Mouse (Mus musculus) midbrain, embryonic 11.5 days (tissue): ENCODE results near the gene Ift43. TPM values are rescaled to one million over a fixed set of nuclear protein-coding genes. Genes with fewer than 3 reads are reported as not detected.

Experiments
- ATAC-seq: fragments of 200-750 bp; cut with Nextera tagmentation; 2 replicates; pipeline ENCODE4 v1.8.0; 2017; ENCODE audit warnings: moderate TSS enrichment, moderate library complexity; ENCODE audit not compliant: low FRiP score
- DNase-seq: peaks from one replicate; pipeline ENCODE4 v3.0.0; 2015; ENCODE audit warnings: low spot score; ENCODE audit errors: missing footprints
- H3K27ac ChIP-seq: fragments of 300-500 bp; sonication (generic); 2 replicates; pipeline ENCODE4 v1.5.1; 2014; ENCODE audit warnings: low read depth, low read length
- H3K27me3 ChIP-seq: fragments of 300-500 bp; sonication (generic); 2 replicates; pipeline ENCODE4 v1.6.1; 2014; ENCODE audit warnings: mild to moderate bottlenecking, low read length, moderate library complexity, mixed read lengths; ENCODE audit not compliant: control insufficient read depth, insufficient read depth
- H3K36me3 ChIP-seq: fragments of 300-500 bp; sonication (generic); 2 replicates; pipeline ENCODE4 v1.6.1; 2014; ENCODE audit warnings: mild to moderate bottlenecking, low read length, moderate library complexity, mixed read lengths; ENCODE audit not compliant: control insufficient read depth, insufficient read depth
- H3K4me1 ChIP-seq: fragments of 300-500 bp; sonication (generic); 2 replicates; pipeline ENCODE4 v1.6.1; 2014; ENCODE audit warnings: low read length; ENCODE audit not compliant: control insufficient read depth, insufficient read depth
- H3K4me2 ChIP-seq: fragments of 300-500 bp; sonication (generic); 2 replicates; pipeline ENCODE4 v1.6.1; 2014; ENCODE audit warnings: mild to moderate bottlenecking, moderate library complexity
- H3K4me3 ChIP-seq: fragments of 300-500 bp; sonication (generic); 2 replicates; pipeline ENCODE4 v1.5.1; 2014; ENCODE audit warnings: low read depth, low read length
- H3K9ac ChIP-seq: fragments of 300-500 bp; sonication (generic); 2 replicates; pipeline ENCODE4 v1.6.1; 2014; ENCODE audit warnings: low read length
- H3K9me3 ChIP-seq: fragments of 300-500 bp; sonication (generic); 2 replicates; pipeline ENCODE4 v1.6.1; 2016; ENCODE audit warnings: low read length; ENCODE audit not compliant: control insufficient read depth
- WGBS: fragments of 180-500 bp; shearing (Covaris S2); extraction: QIAGEN DNeasy Blood & Tissue Kit; methylation state at CpG from one replicate; pipeline ENCODE4 v1.1.7; 2014; 5-methylcytosine and 5-hydroxymethylcytosine counted together
- polyA plus RNA-seq: library from polyadenylated mRNA; unstranded; fragments of >200 nt; fragmentation: Nextera tagmentation; extraction: Ambion mirVana; gene quantifications from 2 replicates; pipeline ENCODE4 v1.2.1, GENCODE M21; 2014

Ift43 gene
- polyA plus RNA-seq, 1 experiment from 2014 or later: 95.4 TPM

GRCm38 (mm10) chr12:86166244-86166643 lies 83.9 kb downstream of the Ift43 start:
- H3K4me1 ChIP-seq: peaks cover 37% of the 10 kb centered on the region

GRCm38 (mm10) chr12:86167075-86167474 lies 84.7 kb downstream of the Ift43 start:
- ATAC-seq (peak; percentile 31; the same call in 1 of the 2 replicates), DNase-seq (peak; percentile 84)
- H3K36me3 ChIP-seq: no peaks in the 10 kb centered on the region
- H3K9me3 ChIP-seq: no peaks in the 10 kb centered on the region
- H3K9ac ChIP-seq: no peak overlapping the region
- no peaks in the 10 kb centered on the region for H3K27me3 ChIP-seq
- H3K27ac ChIP-seq: no peak overlapping the region
- no peak overlapping the region for H3K4me3 ChIP-seq
- WGBS: 52% methylated on average over 9 of the region's 9 CpGs
- H3K4me1 ChIP-seq: peaks cover 38% of the 10 kb centered on the region
- no peak overlapping the region for H3K4me2 ChIP-seq

More at GRCm38 (mm10) chr12:86166244-86166643, 83.9 kb downstream of the Ift43 start:
- no peak overlapping the region for H3K4me2 ChIP-seq
- no peak for ATAC-seq
- no peak overlapping the region for H3K27ac ChIP-seq
- H3K4me3 ChIP-seq: no peak overlapping the region
- no peaks in the 10 kb centered on the region for H3K9me3 ChIP-seq
- H3K36me3 ChIP-seq: no peaks in the 10 kb centered on the region
- WGBS: 32% methylated on average over 2 of the region's 2 CpGs
- H3K9ac ChIP-seq: no peak overlapping the region
- no peak for DNase-seq
- H3K27me3 ChIP-seq: no peaks in the 10 kb centered on the region

GRCm38 (mm10) chr12:86168712-86169111 lies 86.4 kb downstream of the Ift43 start:
- Histone ChIP-seq H3K27me3 (no peaks in the 10 kb centered on the region), H3K9me3 (no peaks in the 10 kb centered on the region), H3K4me2 (no peak overlapping the region), H3K4me3 (no peak overlapping the region), H3K4me1 (peaks cover 26% of the 10 kb centered on the region), H3K9ac (no peak overlapping the region), H3K27ac (no peak overlapping the region), H3K36me3 (no peaks in the 10 kb centered on the region)
- DNase-seq: peak; percentile 19
- 24% methylated on average over 1 of the region's 1 CpGs for WGBS
- ATAC-seq: no peak

- Histone ChIP-seq H3K4me2 (no peak overlapping the region), H3K9me3 (no peaks in the 10 kb centered on the region), H3K4me3 (no peak overlapping the region), H3K4me1 (peaks cover 21% of the 10 kb centered on the region), H3K36me3 (no peaks in the 10 kb centered on the region), H3K9ac (no peak overlapping the region), H3K27ac (no peak overlapping the region), H3K27me3 (no peaks in the 10 kb centered on the region)
- DNase-seq: peak; percentile 54
- 76% methylated on average over 5 of the region's 5 CpGs for WGBS
- no peak for ATAC-seq
Measured at GRCm38 (mm10) chr12:86169195-86169594, 86.9 kb downstream of the Ift43 start.

GRCm38 (mm10) chr12:86173314-86173713 lies 91.0 kb downstream of the Ift43 start:
- DNase-seq (no peak), ATAC-seq (no peak)
- Histone ChIP-seq H3K27ac (no peak overlapping the region), H3K36me3 (no peaks in the 10 kb centered on the region), H3K4me1 (peaks cover 13% of the 10 kb centered on the region), H3K27me3 (no peaks in the 10 kb centered on the region), H3K9ac (no peak overlapping the region), H3K4me2 (no peak overlapping the region), H3K4me3 (no peak overlapping the region), H3K9me3 (no peaks in the 10 kb centered on the region)
- 57% methylated on average over 6 of the region's 6 CpGs for WGBS

GRCm38 (mm10) chr12:86174369-86174768 lies 92.0 kb downstream of the Ift43 start:
- Histone ChIP-seq H3K36me3 (no peaks in the 10 kb centered on the region), H3K4me2 (no peak overlapping the region), H3K4me1 (peaks cover 11% of the 10 kb centered on the region), H3K4me3 (no peak overlapping the region), H3K27me3 (no peaks in the 10 kb centered on the region), H3K9me3 (no peaks in the 10 kb centered on the region), H3K9ac (no peak overlapping the region), H3K27ac (no peak overlapping the region)
- DNase-seq: no peak
- no peak for ATAC-seq
- 77% methylated on average over 12 of the region's 12 CpGs for WGBS

GRCm38 (mm10) chr12:86175476-86175942 lies 93.2 kb downstream of the Ift43 start:
- DNase-seq (no peak), ATAC-seq (no peak)
- Histone ChIP-seq H3K4me3 (no peak overlapping the region), H3K4me1 (peaks cover 11% of the 10 kb centered on the region), H3K36me3 (no peaks in the 10 kb centered on the region), H3K4me2 (no peak overlapping the region), H3K27ac (no peak overlapping the region), H3K9me3 (no peaks in the 10 kb centered on the region), H3K9ac (no peak overlapping the region), H3K27me3 (no peaks in the 10 kb centered on the region)
- WGBS: 29% methylated on average over 12 of the region's 12 CpGs

- ATAC-seq (no peak), DNase-seq (no peak)
- H3K4me2 ChIP-seq: no peak overlapping the region
- no peaks in the 10 kb centered on the region for H3K27me3 ChIP-seq
- H3K4me1 ChIP-seq: peaks cover 20% of the 10 kb centered on the region
- H3K4me3 ChIP-seq: no peak overlapping the region
- H3K9me3 ChIP-seq: no peaks in the 10 kb centered on the region
- no peak overlapping the region for H3K27ac ChIP-seq
- no peak overlapping the region for H3K9ac ChIP-seq
- no peaks in the 10 kb centered on the region for H3K36me3 ChIP-seq
- WGBS: 79% methylated on average over 11 of the region's 11 CpGs
Measured at GRCm38 (mm10) chr12:86176675-86177339, 94.5 kb downstream of the Ift43 start.

- Histone ChIP-seq H3K4me2 (no peak overlapping the region), H3K27ac (no peak overlapping the region)
Measured at GRCm38 (mm10) chr12:86179266-86179665, 96.9 kb downstream of the Ift43 start.

More at GRCm38 (mm10) chr12:86179266-86179665, 96.9 kb downstream of the Ift43 start:
- H3K4me1 ChIP-seq: peaks cover 24% of the 10 kb centered on the region
- H3K27me3 ChIP-seq: no peaks in the 10 kb centered on the region
- H3K36me3 ChIP-seq: no peaks in the 10 kb centered on the region
- DNase-seq (no peak), ATAC-seq (no peak)
- no peak overlapping the region for H3K9ac ChIP-seq
- WGBS: 95% methylated on average over 7 of the region's 7 CpGs
- H3K4me3 ChIP-seq: no peak overlapping the region
- H3K9me3 ChIP-seq: no peaks in the 10 kb centered on the region
